Mouse (Mus musculus) kidney, postnatal 0 days (tissue): ENCODE results near the gene Pim3. TPM values are rescaled to one million over a fixed set of nuclear protein-coding genes. Genes with fewer than 3 reads are reported as not detected.
A peak's percentile ranks its signal among the peaks of the same experiment; 100 is the strongest.

ENCODE experiments used
- ATAC-seq: fragments of 200-750 bp; cut with Nextera tagmentation; replicated peaks from 2 replicates; pipeline ENCODE4 v1.8.0; 2017; ENCODE audit warnings: low read depth, moderate number of reproducible peaks, moderate TSS enrichment, moderate library complexity; ENCODE audit not compliant: low FRiP score
- DNase-seq: peaks from one replicate; pipeline ENCODE4 v3.0.0-alpha.2; 2016; ENCODE audit warnings: low spot score
- H3K27ac ChIP-seq: fragments of 300-500 bp; sonication (generic); 2 replicates; pipeline ENCODE4 v1.5.1; 2014; ENCODE audit warnings: mild to moderate bottlenecking
- H3K27me3 ChIP-seq: fragments of 300-500 bp; sonication (generic); 2 replicates; pipeline ENCODE4 v1.6.1; 2014; ENCODE audit warnings: low read length, mixed read lengths; ENCODE audit not compliant: insufficient read depth
- H3K36me3 ChIP-seq: fragments of 300-500 bp; sonication (generic); 2 replicates; pipeline ENCODE4 v1.6.1; 2014; ENCODE audit warnings: low read length, mixed read lengths; ENCODE audit not compliant: insufficient read depth
- H3K4me1 ChIP-seq: fragments of 300-500 bp; sonication (generic); replicated peaks from 2 replicates; pipeline ENCODE4 v1.6.1; 2014; ENCODE audit warnings: antibody characterized with exemption, low read length, mixed read lengths; ENCODE audit not compliant: insufficient read depth
- H3K4me2 ChIP-seq: fragments of 300-500 bp; sonication (generic); 2 replicates; pipeline ENCODE4 v1.6.1; 2014; ENCODE audit warnings: mild to moderate bottlenecking, low read length, moderate library complexity, mixed read lengths
- H3K4me3 ChIP-seq: fragments of 300-500 bp; sonication (generic); replicated peaks from 2 replicates; pipeline ENCODE4 v1.5.1; 2014; ENCODE audit warnings: low read depth, low read length
- H3K9ac ChIP-seq: fragments of 300-500 bp; sonication (generic); 2 replicates; pipeline ENCODE4 v1.6.1; 2014; ENCODE audit warnings: low read depth, low read length
- H3K9me3 ChIP-seq: fragments of 300-500 bp; sonication (generic); replicated peaks from 2 replicates; pipeline ENCODE4 v1.6.1; 2016; ENCODE audit warnings: low read length, inconsistent platforms, mixed read lengths
- CTCF ChIP-seq: IDR thresholded peaks from 2 replicates; pipeline ENCODE4 v1.5.1; 2016; ENCODE audit warnings: antibody characterized with exemption, low read depth, mild to moderate bottlenecking, moderate library complexity
- WGBS: fragments of 180-500 bp; shearing (Covaris S2); extraction: QIAGEN DNeasy Blood & Tissue Kit; methylation state at CpG from one replicate; pipeline ENCODE4 v1.1.7; 2014; 5-methylcytosine and 5-hydroxymethylcytosine counted together
- polyA plus RNA-seq: library from polyadenylated mRNA; unstranded; fragments of >200 nt; fragmentation: Nextera tagmentation; extraction: Ambion mirVana; gene quantifications from 2 replicates; pipeline ENCODE4 v1.2.1, GENCODE M21; 2015

Pim3 gene
- polyA plus RNA-seq, 1 experiment from 2014 or later: 88.6 TPM

DNA sequence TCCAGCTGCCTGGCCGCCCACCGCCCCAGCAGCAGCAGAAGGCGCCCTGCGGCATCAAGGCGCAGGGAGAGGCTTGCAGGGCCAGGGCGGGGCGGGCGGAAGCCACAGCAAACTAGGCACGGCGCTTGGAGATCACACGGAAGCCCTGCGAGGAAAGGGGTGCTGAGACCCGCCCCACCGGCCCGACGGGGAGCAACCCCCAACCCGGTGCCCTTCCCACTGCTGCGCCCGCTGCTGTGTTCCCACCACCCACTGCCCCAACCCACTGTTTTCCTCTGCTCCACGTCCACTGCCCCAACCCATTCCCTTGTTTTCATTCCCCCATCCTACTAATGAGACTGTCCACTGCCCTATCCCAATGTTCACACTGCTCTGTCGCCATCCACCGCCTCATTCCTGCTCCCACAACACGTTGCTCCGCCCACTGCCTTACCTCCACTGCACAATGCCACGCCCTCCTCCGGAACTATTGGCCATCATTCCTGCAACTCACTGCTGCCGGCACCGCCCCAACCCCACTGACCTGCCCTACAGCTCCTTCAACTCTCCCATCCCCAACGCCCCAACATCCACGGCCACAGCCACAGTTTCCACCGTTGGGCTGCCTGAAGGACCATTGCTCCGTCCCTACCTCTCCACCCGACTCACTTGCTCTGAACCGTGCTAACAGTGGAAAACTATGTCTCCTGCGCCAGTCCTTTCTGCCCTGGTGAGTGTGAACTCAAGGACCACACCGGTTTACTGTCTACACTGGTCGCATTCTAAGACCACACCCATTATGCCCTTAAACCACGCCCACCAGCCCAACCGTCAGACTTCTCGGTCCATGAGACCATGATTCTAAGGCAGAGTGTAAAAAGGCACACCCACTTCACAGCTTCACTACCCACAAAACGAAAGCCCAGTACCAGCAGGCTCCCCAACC is 29.0 kb downstream of the Pim3 start:
- WGBS: 2% methylated on average over 40 of the region's 41 CpGs
- H3K9me3 ChIP-seq: no peaks in the 10 kb centered on the region
- TF ChIP-seq CTCF: peak; percentile 15; the same call in 1 of the 2 replicates
- peak overlapping the region; percentile 48 for H3K4me3 ChIP-seq
- no peak overlapping the region for H3K27ac ChIP-seq
- DNase-seq (peak; percentile 91), ATAC-seq (peak; percentile 91)
- H3K36me3 ChIP-seq: no peaks in the 10 kb centered on the region
- peak overlapping the region; percentile 97 for H3K4me2 ChIP-seq
- peaks cover 6% of the 10 kb centered on the region; the same call in 1 of the 2 replicates for H3K4me1 ChIP-seq
- H3K27me3 ChIP-seq: no peaks in the 10 kb centered on the region; the same call in 1 of the 2 replicates
- H3K9ac ChIP-seq: peak overlapping the region; percentile 51

DNA sequence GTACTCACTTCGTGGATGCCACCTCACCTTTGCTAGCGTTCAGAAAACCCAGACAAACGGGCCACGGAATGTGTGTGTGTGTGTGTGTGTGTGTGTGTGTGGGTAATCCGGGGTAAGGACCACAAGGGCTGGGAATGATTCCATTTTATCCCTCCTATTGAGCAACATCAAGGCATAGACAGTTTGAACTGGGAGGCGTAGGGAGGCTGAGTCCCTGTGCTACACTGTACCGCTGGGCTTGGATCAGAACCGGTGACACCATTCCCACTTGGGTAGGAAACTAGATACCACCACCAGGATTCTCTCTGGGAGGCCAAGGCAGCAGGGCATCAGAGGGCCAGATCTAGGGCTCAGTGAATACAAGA is 29.7 kb downstream of the Pim3 start:
- Histone ChIP-seq H3K27me3 (no peaks in the 10 kb centered on the region; the same call in 1 of the 2 replicates), H3K9ac (no peak overlapping the region), H3K4me2 (peak overlapping the region; percentile 97; the same call in 1 of the 2 replicates), H3K9me3 (no peaks in the 10 kb centered on the region), H3K4me1 (peaks cover 6% of the 10 kb centered on the region; the same call in 1 of the 2 replicates), H3K27ac (no peak overlapping the region), H3K36me3 (no peaks in the 10 kb centered on the region), H3K4me3 (no peak overlapping the region; the same call in 1 of the 2 replicates)
- WGBS: 69% methylated on average over 8 of the region's 8 CpGs
- DNase-seq (no peak), ATAC-seq (no peak)
- no peak for TF ChIP-seq CTCF

DNA sequence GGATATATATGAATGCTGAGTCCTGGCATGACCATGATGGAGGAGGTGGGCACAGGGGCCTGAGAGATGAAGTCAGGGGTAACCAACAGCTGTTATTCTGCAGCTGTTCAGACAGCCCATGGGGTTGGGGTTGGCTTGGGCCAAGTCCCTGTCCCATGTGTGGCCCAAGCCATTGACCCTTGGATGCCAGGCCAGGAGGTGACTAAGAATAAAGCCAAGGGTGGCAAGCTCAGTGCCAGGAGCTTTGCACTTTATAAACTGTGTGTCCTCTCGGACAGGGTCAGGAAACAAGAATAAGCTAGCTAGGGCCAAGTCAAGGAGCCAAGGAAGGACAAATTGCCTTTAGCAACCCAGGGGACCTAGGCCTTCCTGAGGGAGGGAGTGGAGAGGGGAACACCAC is 30.3 kb downstream of the Pim3 start:
- H3K4me1 ChIP-seq: peaks cover 6% of the 10 kb centered on the region; the same call in 1 of the 2 replicates
- no peaks in the 10 kb centered on the region for H3K36me3 ChIP-seq
- H3K27ac ChIP-seq: no peak overlapping the region
- no peaks in the 10 kb centered on the region; the same call in 1 of the 2 replicates for H3K27me3 ChIP-seq
- DNase-seq (no peak), ATAC-seq (no peak)
- 84% methylated on average over 1 of the region's 1 CpGs for WGBS
- no peak overlapping the region for H3K9ac ChIP-seq
- H3K4me2 ChIP-seq: no peak overlapping the region
- no peak overlapping the region for H3K4me3 ChIP-seq
- no peaks in the 10 kb centered on the region for H3K9me3 ChIP-seq
- TF ChIP-seq CTCF: no peak

DNA sequence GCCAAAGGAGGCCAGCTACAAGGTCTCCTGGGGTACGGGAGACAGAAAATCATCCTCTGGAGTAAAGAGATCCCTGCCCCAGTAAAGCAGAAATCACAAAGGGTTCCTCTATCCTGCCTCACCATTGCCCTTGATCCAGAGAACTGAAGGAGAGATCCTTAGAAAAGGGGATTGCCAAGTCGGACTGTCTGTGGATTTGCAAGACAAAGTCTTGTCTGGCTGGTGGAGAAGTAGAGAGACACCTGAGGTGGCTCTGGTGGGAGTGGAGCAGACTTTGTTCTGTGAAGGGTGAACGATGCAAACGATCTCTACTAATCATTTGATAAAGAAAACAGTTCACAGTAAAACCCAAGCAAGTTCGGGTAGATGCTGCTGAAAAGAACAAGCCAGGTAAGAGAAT is 30.9 kb downstream of the Pim3 start:
- TF ChIP-seq CTCF: no peak
- Histone ChIP-seq H3K4me1 (peaks cover 6% of the 10 kb centered on the region; the same call in 1 of the 2 replicates), H3K9me3 (no peaks in the 10 kb centered on the region), H3K4me2 (no peak overlapping the region), H3K27me3 (no peaks in the 10 kb centered on the region; the same call in 1 of the 2 replicates), H3K4me3 (no peak overlapping the region), H3K36me3 (no peaks in the 10 kb centered on the region), H3K9ac (no peak overlapping the region), H3K27ac (no peak overlapping the region)
- 74% methylated on average over 5 of the region's 5 CpGs for WGBS
- no peak for ATAC-seq
- no peak for DNase-seq

DNA sequence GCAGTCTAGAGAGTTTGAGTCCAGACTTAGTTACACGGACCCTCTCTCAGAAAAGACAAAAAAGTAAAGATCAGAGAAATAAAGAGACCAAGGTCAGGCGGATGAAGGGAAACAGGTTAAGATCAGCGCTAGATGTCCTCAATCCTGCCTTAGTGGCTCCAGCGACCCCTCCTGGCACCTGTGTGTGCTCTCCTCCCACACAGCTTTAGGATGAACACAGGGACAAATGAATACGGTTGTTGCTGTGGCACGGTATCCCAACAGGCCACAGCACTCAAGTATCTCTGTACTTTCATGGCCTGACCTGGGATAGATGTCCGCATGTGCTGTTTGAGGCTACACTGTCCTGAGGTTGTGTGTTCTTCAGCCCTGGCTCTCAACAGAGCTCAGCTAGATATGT is 33.1 kb downstream of the Pim3 start:
- DNase-seq (no peak), ATAC-seq (no peak)
- Histone ChIP-seq H3K36me3 (no peaks in the 10 kb centered on the region), H3K27me3 (no peaks in the 10 kb centered on the region; the same call in 1 of the 2 replicates), H3K4me1 (peaks cover 6% of the 10 kb centered on the region; the same call in 1 of the 2 replicates), H3K4me3 (no peak overlapping the region), H3K9me3 (no peaks in the 10 kb centered on the region), H3K9ac (no peak overlapping the region), H3K27ac (no peak overlapping the region), H3K4me2 (no peak overlapping the region)
- peak; percentile 17; the same call in 1 of the 2 replicates for TF ChIP-seq CTCF
- WGBS: 61% methylated on average over 7 of the region's 7 CpGs

DNA sequence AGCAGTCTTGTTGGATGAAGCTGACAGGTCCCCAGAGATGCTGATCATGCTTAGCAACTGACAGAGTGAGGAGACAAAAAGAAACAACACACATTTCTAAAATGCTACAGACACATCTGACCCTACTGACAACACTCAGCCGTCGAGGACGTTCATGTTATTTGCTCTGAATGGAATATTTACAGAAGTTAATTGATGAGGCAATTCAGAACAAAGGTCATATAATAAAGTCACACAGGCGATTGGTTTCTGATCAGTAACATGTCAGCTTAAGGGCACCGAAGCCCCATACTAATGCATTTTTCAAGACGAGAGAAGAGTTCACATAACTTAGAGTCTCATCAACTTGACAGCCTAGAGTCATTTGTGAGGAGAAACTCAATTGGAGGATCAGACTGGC is 33.9 kb downstream of the Pim3 start:
- Histone ChIP-seq H3K9me3 (no peaks in the 10 kb centered on the region), H3K27ac (no peak overlapping the region), H3K9ac (no peak overlapping the region), H3K36me3 (no peaks in the 10 kb centered on the region), H3K4me2 (no peak overlapping the region), H3K27me3 (no peaks in the 10 kb centered on the region), H3K4me3 (no peak overlapping the region), H3K4me1 (no peaks in the 10 kb centered on the region)
- WGBS: 87% methylated on average over 6 of the region's 6 CpGs
- ATAC-seq: no peak
- no peak for DNase-seq
- TF ChIP-seq CTCF: no peak
